Mouse (Mus musculus) midbrain, embryonic 12.5 days (tissue): Measurements from ENCODE around the gene Dcaf1. TPM values are rescaled to one million over a fixed set of nuclear protein-coding genes. Genes with fewer than 3 reads are reported as not detected.

Source experiments
- ATAC-seq: fragments of 200-750 bp; cut with Nextera tagmentation; 2 replicates; pipeline ENCODE4 v1.8.0; 2017; ENCODE audit warnings: low read depth, moderate TSS enrichment, moderate library complexity; ENCODE audit not compliant: low FRiP score
- H3K27ac ChIP-seq: fragments of 300-500 bp; sonication (generic); replicated peaks from 2 replicates; pipeline ENCODE4 v1.5.1; 2016; ENCODE audit warnings: mild to moderate bottlenecking
- H3K27me3 ChIP-seq: fragments of 300-500 bp; sonication (generic); 2 replicates; pipeline ENCODE4 v1.6.1; 2016; ENCODE audit warnings: mild to moderate bottlenecking
- H3K36me3 ChIP-seq: fragments of 300-500 bp; sonication (generic); 2 replicates; pipeline ENCODE4 v1.6.1; 2016
- H3K4me1 ChIP-seq: fragments of 300-500 bp; sonication (generic); 2 replicates; pipeline ENCODE4 v1.6.1; 2016
- H3K4me2 ChIP-seq: fragments of 300-500 bp; sonication (generic); replicated peaks from 2 replicates; pipeline ENCODE4 v1.6.1; 2016; ENCODE audit warnings: mild to moderate bottlenecking, moderate library complexity
- H3K4me3 ChIP-seq: fragments of 300-500 bp; sonication (generic); 2 replicates; pipeline ENCODE4 v1.5.1; 2016; ENCODE audit warnings: mild to moderate bottlenecking
- H3K9ac ChIP-seq: fragments of 300-500 bp; sonication (generic); replicated peaks from 2 replicates; pipeline ENCODE4 v1.6.1; 2016; ENCODE audit warnings: mild to moderate bottlenecking, moderate library complexity
- H3K9me3 ChIP-seq: fragments of 300-500 bp; sonication (generic); 2 replicates; pipeline ENCODE4 v1.6.1; 2016; ENCODE audit warnings: mild to moderate bottlenecking
- WGBS: fragments of 180-500 bp; shearing (Covaris S2); methylation state at CpG from one replicate; pipeline ENCODE4 v1.1.7; 2016; 5-methylcytosine and 5-hydroxymethylcytosine counted together
- polyA plus RNA-seq: library from polyadenylated mRNA; unstranded; fragments of >200 nt; fragmentation: Nextera tagmentation; extraction: Ambion mirVana; gene quantifications from 2 replicates; pipeline ENCODE4 v1.2.1, GENCODE M21; 2016

Dcaf1 gene
- polyA plus RNA-seq, 1 experiment from 2014 or later, result 26.8 TPM

GRCm38 (mm10) chr9:106818191-106818590 lies 3.5 kb upstream of the Dcaf1 start:
- WGBS, result 77% methylated on average over 6 of the region's 6 CpGs

GRCm38 (mm10) chr9:106819201-106819600 lies 2.5 kb upstream of the Dcaf1 start:
- 89% methylated on average over 1 of the region's 1 CpGs for WGBS
- Histone ChIP-seq H3K4me2 (no peak overlapping the region), H3K27ac (no peak overlapping the region), H3K9ac (no peak overlapping the region), H3K9me3 (no peaks in the 10 kb centered on the region), H3K36me3 (no peaks in the 10 kb centered on the region), H3K4me3 (no peak overlapping the region), H3K27me3 (no peaks in the 10 kb centered on the region), H3K4me1 (0 out of 2 replicates have a peak, but pooled peaks cover 5% of the 10 kb centered on the region)
- ATAC-seq, result no peak

More at GRCm38 (mm10) chr9:106818191-106818590, 3.5 kb upstream of the Dcaf1 start:
- Histone ChIP-seq H3K27ac (no peak overlapping the region), H3K36me3 (no peaks in the 10 kb centered on the region), H3K4me1 (0 out of 2 replicates have a peak, but pooled peaks cover 5% of the 10 kb centered on the region), H3K4me2 (no peak overlapping the region), H3K4me3 (no peak overlapping the region), H3K9me3 (no peaks in the 10 kb centered on the region), H3K9ac (no peak overlapping the region), H3K27me3 (no peaks in the 10 kb centered on the region)
- no peak for ATAC-seq

GRCm38 (mm10) chr9:106821050-106821617 lies 540 bp upstream of the Dcaf1 start:
- Histone ChIP-seq H3K9me3 (no peaks in the 10 kb centered on the region), H3K4me3 (peak overlapping the region; percentile 91), H3K27ac (no peak overlapping the region), H3K27me3 (no peaks in the 10 kb centered on the region), H3K9ac (0 out of 2 replicates have a peak overlapping the region, but pooled peaks have one; percentile 32), H3K4me1 (0 out of 2 replicates have a peak, but pooled peaks cover 5% of the 10 kb centered on the region), H3K4me2 (peak overlapping the region; percentile 50), H3K36me3 (no peaks in the 10 kb centered on the region)
- no peak for ATAC-seq
- 57% methylated on average over 15 of the region's 15 CpGs for WGBS

- Histone ChIP-seq H3K4me3 (peak overlapping the region; percentile 91), H3K9ac (peak overlapping the region; percentile 83), H3K27ac (peak overlapping the region; percentile 91), H3K4me1 (0 out of 2 replicates have a peak, but pooled peaks cover 5% of the 10 kb centered on the region), H3K27me3 (no peaks in the 10 kb centered on the region), H3K9me3 (no peaks in the 10 kb centered on the region), H3K4me2 (peak overlapping the region; percentile 80), H3K36me3 (no peaks in the 10 kb centered on the region)
- WGBS, result 4% methylated on average over 31 of the region's 32 CpGs
- peak; percentile 75 for ATAC-seq
Observed at GRCm38 (mm10) chr9:106822381-106823104, 869 bp downstream of the Dcaf1 start.

GRCm38 (mm10) chr9:106840569-106840968 lies 18.9 kb downstream of the Dcaf1 start:
- no peak overlapping the region for H3K4me3 ChIP-seq
- no peaks in the 10 kb centered on the region for H3K4me1 ChIP-seq
- no peak overlapping the region for H3K27ac ChIP-seq
- WGBS, result 97% methylated on average over 1 of the region's 1 CpGs
- peaks cover 74% of the 10 kb centered on the region for H3K36me3 ChIP-seq
- H3K9me3 ChIP-seq, result no peaks in the 10 kb centered on the region; the same call in 1 of the 2 replicates
- H3K27me3 ChIP-seq, result no peaks in the 10 kb centered on the region
- H3K4me2 ChIP-seq, result no peak overlapping the region
- no peak overlapping the region for H3K9ac ChIP-seq
- ATAC-seq, result no peak

- no peak overlapping the region for H3K4me3 ChIP-seq
- ATAC-seq, result no peak
- no peaks in the 10 kb centered on the region for H3K4me1 ChIP-seq
- 93% methylated on average over 6 of the region's 6 CpGs for WGBS
- H3K36me3 ChIP-seq, result peaks cover 75% of the 10 kb centered on the region
- H3K27me3 ChIP-seq, result no peaks in the 10 kb centered on the region
- no peak overlapping the region for H3K27ac ChIP-seq
- no peak overlapping the region for H3K9ac ChIP-seq
- no peak overlapping the region for H3K4me2 ChIP-seq
- H3K9me3 ChIP-seq, result no peaks in the 10 kb centered on the region; the same call in 1 of the 2 replicates
Observed at GRCm38 (mm10) chr9:106842800-106843199, 21.1 kb downstream of the Dcaf1 start.

GRCm38 (mm10) chr9:106856664-106857063 lies 35.0 kb downstream of the Dcaf1 start:
- H3K27ac ChIP-seq, result no peak overlapping the region
- WGBS, result 88% methylated on average over 3 of the region's 3 CpGs
- H3K36me3 ChIP-seq, result peaks cover 75% of the 10 kb centered on the region
- no peaks in the 10 kb centered on the region for H3K4me1 ChIP-seq
- no peak overlapping the region for H3K4me2 ChIP-seq
- no peak overlapping the region for H3K9ac ChIP-seq
- no peaks in the 10 kb centered on the region for H3K9me3 ChIP-seq
- H3K27me3 ChIP-seq, result no peaks in the 10 kb centered on the region
- ATAC-seq, result no peak
- no peak overlapping the region for H3K4me3 ChIP-seq

- Histone ChIP-seq H3K9me3 (no peaks in the 10 kb centered on the region), H3K27ac (no peak overlapping the region), H3K4me3 (no peak overlapping the region), H3K36me3 (peaks cover 80% of the 10 kb centered on the region), H3K27me3 (no peaks in the 10 kb centered on the region), H3K4me2 (no peak overlapping the region), H3K9ac (no peak overlapping the region), H3K4me1 (no peaks in the 10 kb centered on the region)
- WGBS, result 92% methylated on average over 11 of the region's 11 CpGs
- no peak for ATAC-seq
Observed at GRCm38 (mm10) chr9:106858036-106858435, 36.4 kb downstream of the Dcaf1 start.

GRCm38 (mm10) chr9:106874216-106874615 lies 52.5 kb downstream of the Dcaf1 start:
- Histone ChIP-seq H3K4me3 (no peak overlapping the region), H3K9ac (no peak overlapping the region), H3K9me3 (no peaks in the 10 kb centered on the region), H3K27ac (no peak overlapping the region), H3K36me3 (peaks cover 75% of the 10 kb centered on the region), H3K27me3 (no peaks in the 10 kb centered on the region), H3K4me2 (no peak overlapping the region), H3K4me1 (no peaks in the 10 kb centered on the region)
- 89% methylated on average over 5 of the region's 5 CpGs for WGBS
- ATAC-seq, result no peak

GRCm38 (mm10) chr9:106876666-106877065 lies 55.0 kb downstream of the Dcaf1 start:
- 87% methylated on average over 3 of the region's 3 CpGs for WGBS
- H3K27me3 ChIP-seq, result no peaks in the 10 kb centered on the region
- H3K27ac ChIP-seq, result no peak overlapping the region
- H3K9ac ChIP-seq, result no peak overlapping the region
- peaks cover 5% of the 10 kb centered on the region; the same call in 1 of the 2 replicates for H3K4me1 ChIP-seq
- no peak overlapping the region for H3K4me3 ChIP-seq
- H3K36me3 ChIP-seq, result peaks cover 85% of the 10 kb centered on the region
- ATAC-seq, result no peak
- no peak overlapping the region for H3K4me2 ChIP-seq
- H3K9me3 ChIP-seq, result no peaks in the 10 kb centered on the region

- Histone ChIP-seq H3K4me1 (peaks cover 30% of the 10 kb centered on the region), H3K4me3 (no peak overlapping the region), H3K9me3 (no peaks in the 10 kb centered on the region), H3K9ac (no peak overlapping the region), H3K27me3 (no peaks in the 10 kb centered on the region), H3K27ac (no peak overlapping the region), H3K36me3 (peaks cover 91% of the 10 kb centered on the region), H3K4me2 (no peak overlapping the region)
- WGBS, result 58% methylated on average over 4 of the region's 4 CpGs
- ATAC-seq, result no peak
Observed at GRCm38 (mm10) chr9:106879471-106879870, 57.8 kb downstream of the Dcaf1 start.

- Histone ChIP-seq H3K36me3 (peaks cover 83% of the 10 kb centered on the region), H3K4me3 (no peak overlapping the region), H3K4me2 (no peak overlapping the region), H3K9ac (0 out of 2 replicates have a peak overlapping the region, but pooled peaks have one; percentile 29), H3K27me3 (no peaks in the 10 kb centered on the region), H3K9me3 (no peaks in the 10 kb centered on the region), H3K27ac (no peak overlapping the region), H3K4me1 (peaks cover 42% of the 10 kb centered on the region)
- no peak for ATAC-seq
- WGBS, result 68% methylated on average over 4 of the region's 4 CpGs
Observed at GRCm38 (mm10) chr9:106881071-106881755, 59.5 kb downstream of the Dcaf1 start.
